Mouse (Mus musculus) liver, embryonic 14.5 days (tissue): ENCODE measurements at regions not wholly inside any gene's neighbourhood (a gene's known extent, or its start where the extent isn't known, plus 50 kb on each side); places are given as distances from the start of the nearest gene placed in this dataset.

ENCODE experiments used
- CTCF ChIP-seq: IDR thresholded peaks from 2 replicates; pipeline ENCODE4 v1.5.1; 2016; ENCODE audit warnings: antibody characterized with exemption, low read depth, control low read depth
- EP300 ChIP-seq: IDR thresholded peaks from 2 replicates; pipeline ENCODE4 v1.6.1; 2016; ENCODE audit warnings: antibody characterized with exemption, low read depth

DNA sequence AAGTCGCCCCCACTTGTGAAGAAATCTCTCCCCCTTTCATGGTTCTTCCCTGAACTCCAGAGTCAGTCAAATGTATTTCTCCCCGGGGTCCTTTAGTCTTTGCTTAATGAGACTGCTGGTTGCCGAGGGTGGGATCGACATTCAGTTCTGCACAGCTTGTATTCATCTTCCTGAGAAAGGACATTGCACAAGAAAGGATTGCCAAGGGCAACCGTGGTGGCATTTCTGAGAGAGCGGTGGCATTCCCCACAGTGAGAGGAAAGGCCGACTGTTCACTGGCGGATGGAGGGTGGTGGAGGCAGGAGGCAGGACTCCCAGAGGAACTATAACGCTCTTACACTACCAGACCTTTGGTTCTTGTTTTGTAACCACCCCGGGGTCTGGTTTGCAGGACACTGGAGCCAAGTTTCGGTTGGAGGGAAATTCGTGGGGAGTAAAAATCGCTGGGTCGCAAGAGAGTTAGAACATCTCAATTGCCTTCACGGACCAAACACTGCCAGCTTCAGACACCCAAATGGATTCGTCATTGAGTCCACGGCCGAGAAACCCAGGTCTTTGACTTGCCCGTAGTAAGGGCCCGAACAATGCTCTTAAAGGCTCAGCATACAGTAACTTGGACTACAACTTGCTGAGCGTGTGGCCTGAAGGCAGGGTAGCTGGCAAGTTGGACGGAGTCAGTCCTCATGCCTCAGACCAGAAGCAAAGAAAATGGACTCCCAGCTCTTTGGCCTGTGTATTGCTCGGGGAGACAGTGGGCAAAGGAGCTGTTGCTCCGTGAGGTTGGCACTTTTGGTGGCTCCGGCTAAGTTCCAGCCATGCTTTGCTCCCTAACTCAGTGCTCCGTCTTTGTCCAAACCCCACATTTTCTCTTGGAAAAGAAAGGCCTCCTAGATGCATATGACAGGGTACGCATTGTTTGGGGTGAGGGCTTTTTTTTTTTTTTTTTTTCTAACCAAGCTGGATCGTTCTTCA, 70.9 kb upstream of the Slc1a3 start:
- no peak for TF ChIP-seq EP300
- no peak for TF ChIP-seq CTCF
